Mouse (Mus musculus): ENCODE data around the gene Rnase10. TPM values are rescaled to one million over a fixed set of nuclear protein-coding genes. Genes with fewer than 3 reads are reported as not detected.

Gene Rnase10
- polyA plus RNA-seq, 1 experiment from 2014 or later: 0.21 TPM

- no peaks in the 10 kb centered on the region for H3K9me3 ChIP-seq (replicated peaks; ENCODE audit: control insufficient read depth, low read length)
- no peaks in the 10 kb centered on the region for H3K27me3 ChIP-seq (ENCODE audit: control insufficient read depth, insufficient read depth, low read length)
- H3K4me1 ChIP-seq (ENCODE audit: control insufficient read depth, insufficient read depth, low read length): no peaks in the 10 kb centered on the region
- no peak for ATAC-seq (replicated peaks; ENCODE audit: extremely low read depth, insufficient read depth, low FRiP score)
- H3K4me3 ChIP-seq (ENCODE audit: low read length): no peak overlapping the region
- no peak overlapping the region for H3K4me2 ChIP-seq (ENCODE audit: low read depth, low read length)
- H3K9ac ChIP-seq (ENCODE audit: low read length): no peak overlapping the region
- WGBS: 33% methylated on average over 5 of the region's 5 CpGs
- no peaks in the 10 kb centered on the region for H3K36me3 ChIP-seq (ENCODE audit: control insufficient read depth, insufficient read depth)
- no peak overlapping the region for H3K27ac ChIP-seq (ENCODE audit: low read length)
Observed at GRCm38 (mm10) chr14:51026391-51027133, 19.0 kb downstream of the Rnase10 start.

- no peak overlapping the region for H3K9ac ChIP-seq (ENCODE audit: low read length)
- no peaks in the 10 kb centered on the region for H3K9me3 ChIP-seq (replicated peaks; ENCODE audit: control insufficient read depth, low read length)
- H3K4me1 ChIP-seq (ENCODE audit: control insufficient read depth, insufficient read depth, low read length): no peaks in the 10 kb centered on the region
- no peaks in the 10 kb centered on the region for H3K27me3 ChIP-seq (ENCODE audit: control insufficient read depth, insufficient read depth, low read length)
- no peak overlapping the region for H3K4me2 ChIP-seq (ENCODE audit: low read depth, low read length)
- no peak for ATAC-seq (replicated peaks; ENCODE audit: extremely low read depth, insufficient read depth, low FRiP score)
- H3K27ac ChIP-seq (ENCODE audit: low read length): no peak overlapping the region
- whole genome bisulfite sequencing: 65% methylated on average over 3 of the region's 3 CpGs
- H3K36me3 ChIP-seq (ENCODE audit: control insufficient read depth, insufficient read depth): no peaks in the 10 kb centered on the region
- no peak overlapping the region for H3K4me3 ChIP-seq (ENCODE audit: low read length)
Observed at GRCm38 (mm10) chr14:51027387-51028155, 20.0 kb downstream of the Rnase10 start.

- Histone ChIP-seq H3K4me1 (ENCODE audit: control insufficient read depth, insufficient read depth, low read length) (peaks cover 6% of the 10 kb centered on the region), H3K36me3 (ENCODE audit: control insufficient read depth, insufficient read depth) (no peaks in the 10 kb centered on the region), H3K27ac (ENCODE audit: low read length) (no peak overlapping the region), H3K9me3 (replicated peaks; ENCODE audit: control insufficient read depth, low read length) (no peaks in the 10 kb centered on the region), H3K4me3 (ENCODE audit: low read length) (no peak overlapping the region), H3K4me2 (ENCODE audit: low read depth, low read length) (no peak overlapping the region), H3K27me3 (ENCODE audit: control insufficient read depth, insufficient read depth, low read length) (no peaks in the 10 kb centered on the region), H3K9ac (ENCODE audit: low read length) (no peak overlapping the region)
- no peak for ATAC-seq (replicated peaks; ENCODE audit: extremely low read depth, insufficient read depth, low FRiP score)
- WGBS: 48% methylated on average over 1 of the region's 1 CpGs
Observed at GRCm38 (mm10) chr14:51035206-51035605, 27.7 kb downstream of the Rnase10 start.

GRCm38 (mm10) chr14:51036214-51036613 is 28.7 kb downstream of the Rnase10 start:
- Histone ChIP-seq H3K9me3 (replicated peaks; ENCODE audit: control insufficient read depth, low read length) (no peaks in the 10 kb centered on the region), H3K4me3 (ENCODE audit: low read length) (no peak overlapping the region), H3K27ac (ENCODE audit: low read length) (no peak overlapping the region), H3K4me1 (ENCODE audit: control insufficient read depth, insufficient read depth, low read length) (peaks cover 6% of the 10 kb centered on the region), H3K36me3 (ENCODE audit: control insufficient read depth, insufficient read depth) (no peaks in the 10 kb centered on the region), H3K27me3 (ENCODE audit: control insufficient read depth, insufficient read depth, low read length) (no peaks in the 10 kb centered on the region), H3K4me2 (ENCODE audit: low read depth, low read length) (no peak overlapping the region), H3K9ac (ENCODE audit: low read length) (no peak overlapping the region)
- ATAC-seq (replicated peaks; ENCODE audit: extremely low read depth, insufficient read depth, low FRiP score): no peak
- 75% methylated on average over 4 of the region's 4 CpGs for WGBS

GRCm38 (mm10) chr14:51041769-51042168 is 34.2 kb downstream of the Rnase10 start, which contains the start of gene Rnase9:
Gene Rnase9, minus strand, starts transcription at chr14:51041869.
- ATAC-seq (replicated peaks; ENCODE audit: extremely low read depth, insufficient read depth, low FRiP score): no peak

GRCm38 (mm10) chr14:51047846-51048245 is 40.3 kb downstream of the Rnase10 start:
- H3K4me2 ChIP-seq (ENCODE audit: low read depth, low read length): no peak overlapping the region
- no peak overlapping the region for H3K27ac ChIP-seq (ENCODE audit: low read length)
- H3K36me3 ChIP-seq (ENCODE audit: control insufficient read depth, insufficient read depth): no peaks in the 10 kb centered on the region
- 31% methylated on average over 5 of the region's 5 CpGs for WGBS
- H3K9ac ChIP-seq (ENCODE audit: low read length): no peak overlapping the region
- H3K4me1 ChIP-seq (ENCODE audit: control insufficient read depth, insufficient read depth, low read length): 0 out of 2 replicates have a peak, but pooled peaks cover 3% of the 10 kb centered on the region
- no peak overlapping the region for H3K4me3 ChIP-seq (ENCODE audit: low read length)
- no peak for ATAC-seq (replicated peaks; ENCODE audit: extremely low read depth, insufficient read depth, low FRiP score)
- H3K9me3 ChIP-seq (replicated peaks; ENCODE audit: control insufficient read depth, low read length): no peaks in the 10 kb centered on the region
- no peaks in the 10 kb centered on the region for H3K27me3 ChIP-seq (ENCODE audit: control insufficient read depth, insufficient read depth, low read length)

More at GRCm38 (mm10) chr14:51041769-51042168, 34.2 kb downstream of the Rnase10 start, which contains the start of gene Rnase9:
- no peak within 1 kb of the TSS for H3K9ac ChIP-seq (ENCODE audit: low read length)
- no peak within 1 kb of the TSS for H3K27ac ChIP-seq (ENCODE audit: low read length)
- no peaks in the 10 kb centered on the region for H3K27me3 ChIP-seq (ENCODE audit: control insufficient read depth, insufficient read depth, low read length)
- peaks cover 6% of the 10 kb centered on the region for H3K4me1 ChIP-seq (ENCODE audit: control insufficient read depth, insufficient read depth, low read length)
- H3K36me3 ChIP-seq (ENCODE audit: control insufficient read depth, insufficient read depth): no peaks in the 10 kb centered on the region
- H3K9me3 ChIP-seq (replicated peaks; ENCODE audit: control insufficient read depth, low read length): no peaks in the 10 kb centered on the region
- WGBS: 79% methylated on average over 6 of the region's 6 CpGs
- no peak within 1 kb of the TSS for H3K4me3 ChIP-seq (ENCODE audit: low read length)
- H3K4me2 ChIP-seq (ENCODE audit: low read depth, low read length): no peak within 1 kb of the TSS

- Histone ChIP-seq H3K9ac (ENCODE audit: low read length) (no peak within 1 kb of the TSS), H3K27me3 (ENCODE audit: control insufficient read depth, insufficient read depth, low read length) (no peaks in the 10 kb centered on the region), H3K9me3 (replicated peaks; ENCODE audit: control insufficient read depth, low read length) (no peaks in the 10 kb centered on the region), H3K4me2 (ENCODE audit: low read depth, low read length) (no peak within 1 kb of the TSS), H3K36me3 (ENCODE audit: control insufficient read depth, insufficient read depth) (no peaks in the 10 kb centered on the region), H3K4me1 (ENCODE audit: control insufficient read depth, insufficient read depth, low read length) (0 out of 2 replicates have a peak, but pooled peaks cover 3% of the 10 kb centered on the region), H3K27ac (ENCODE audit: low read length) (no peak within 1 kb of the TSS), H3K4me3 (ENCODE audit: low read length) (no peak within 1 kb of the TSS)
- ATAC-seq (replicated peaks; ENCODE audit: extremely low read depth, insufficient read depth, low FRiP score): no peak
- 79% methylated on average over 2 of the region's 2 CpGs for WGBS
Observed at GRCm38 (mm10) chr14:51050063-51050462, 42.5 kb downstream of the Rnase10 start, which contains the start of gene Rnase11. Gene Rnase11, minus strand, starts transcription at chr14:51050163.

GRCm38 (mm10) chr14:51051941-51052340 is 44.4 kb downstream of the Rnase10 start:
- Histone ChIP-seq H3K4me2 (ENCODE audit: low read depth, low read length) (no peak overlapping the region), H3K27me3 (ENCODE audit: control insufficient read depth, insufficient read depth, low read length) (no peaks in the 10 kb centered on the region), H3K4me3 (ENCODE audit: low read length) (no peak overlapping the region), H3K4me1 (ENCODE audit: control insufficient read depth, insufficient read depth, low read length) (0 out of 2 replicates have a peak, but pooled peaks cover 3% of the 10 kb centered on the region), H3K27ac (ENCODE audit: low read length) (no peak overlapping the region), H3K36me3 (ENCODE audit: control insufficient read depth, insufficient read depth) (no peaks in the 10 kb centered on the region), H3K9me3 (replicated peaks; ENCODE audit: control insufficient read depth, low read length) (no peaks in the 10 kb centered on the region), H3K9ac (ENCODE audit: low read length) (no peak overlapping the region)
- 48% methylated on average over 5 of the region's 5 CpGs for WGBS
- ATAC-seq (replicated peaks; ENCODE audit: extremely low read depth, insufficient read depth, low FRiP score): no peak

GRCm38 (mm10) chr14:51053176-51053575 is 45.6 kb downstream of the Rnase10 start:
- Histone ChIP-seq H3K9me3 (replicated peaks; ENCODE audit: control insufficient read depth, low read length) (no peaks in the 10 kb centered on the region), H3K4me1 (ENCODE audit: control insufficient read depth, insufficient read depth, low read length) (peaks cover 5% of the 10 kb centered on the region; the same call in 1 of the 2 replicates), H3K27me3 (ENCODE audit: control insufficient read depth, insufficient read depth, low read length) (no peaks in the 10 kb centered on the region), H3K4me3 (ENCODE audit: low read length) (no peak overlapping the region), H3K4me2 (ENCODE audit: low read depth, low read length) (no peak overlapping the region), H3K27ac (ENCODE audit: low read length) (no peak overlapping the region), H3K36me3 (ENCODE audit: control insufficient read depth, insufficient read depth) (no peaks in the 10 kb centered on the region), H3K9ac (ENCODE audit: low read length) (no peak overlapping the region)
- ATAC-seq (replicated peaks; ENCODE audit: extremely low read depth, insufficient read depth, low FRiP score): no peak
- WGBS: 75% methylated on average over 5 of the region's 5 CpGs

Data from heart, embryonic 16.5 days (tissue).